Mouse (Mus musculus) ES-Bruce4 (cell line): ENCODE measurements around the gene Cry2.
A peak's percentile ranks its signal among the peaks of the same experiment; 100 is the strongest.

Source experiments
- CTCF ChIP-seq: IDR thresholded peaks from one replicate; pipeline ENCODE4 v1.8.1; 2011; ENCODE audit warnings: low read depth, low read length
- EP300 ChIP-seq: IDR thresholded peaks from 2 replicates; pipeline ENCODE4 v1.6.1; 2011; ENCODE audit warnings: low read depth, low read length; ENCODE audit not compliant: insufficient read depth

DNA sequence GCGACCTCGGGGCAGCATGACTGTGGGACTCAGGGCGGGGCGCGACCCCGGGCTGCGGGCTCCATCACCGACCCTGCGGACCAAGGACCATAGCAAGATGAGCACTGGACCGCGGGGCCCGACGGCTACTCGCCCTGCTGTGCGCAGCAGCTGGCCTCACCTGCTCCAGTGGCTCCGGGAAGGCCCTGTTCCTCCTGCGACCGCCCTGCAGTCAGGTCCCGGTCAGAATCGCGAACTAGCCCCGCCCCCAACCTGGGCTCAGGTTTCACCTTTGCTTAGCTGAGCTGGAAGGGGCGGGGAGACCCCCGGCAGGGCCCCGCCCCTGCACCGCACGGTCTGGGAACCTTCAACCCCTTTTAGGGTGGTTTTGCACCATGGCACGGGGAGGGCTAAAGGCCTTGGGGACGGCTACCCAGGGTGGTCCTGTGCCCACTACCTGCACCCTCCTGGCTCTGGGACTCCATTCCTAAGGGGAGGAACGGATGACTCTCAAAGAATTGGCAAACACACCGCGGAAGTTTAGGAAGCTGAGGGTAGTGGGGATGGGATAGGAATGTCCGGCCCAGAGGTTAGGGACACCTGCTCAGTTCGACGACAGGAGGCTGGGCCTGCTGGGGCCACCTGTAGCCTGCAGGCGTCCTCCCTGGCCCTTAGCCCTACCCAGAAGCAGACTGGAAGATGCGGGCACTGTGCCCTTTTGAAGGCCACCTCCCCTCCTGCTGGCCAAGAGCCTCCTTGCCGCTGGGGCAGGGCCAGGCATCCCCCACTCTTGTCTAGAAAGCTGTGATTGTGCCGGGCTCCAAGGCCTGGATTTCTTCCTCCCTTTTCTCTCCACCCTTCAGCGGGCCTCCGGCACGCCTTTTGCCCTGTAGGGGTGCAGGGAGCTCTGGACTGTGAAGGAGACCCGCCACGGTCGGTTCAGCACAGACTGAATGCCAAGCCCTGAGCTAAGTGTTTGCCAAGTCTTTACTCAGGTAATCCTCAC lies 62.7 kb downstream of the Cry2 start:
- no peak for TF ChIP-seq CTCF
- peak; percentile 47; the same call in 1 of the 2 replicates for TF ChIP-seq EP300
